Mouse (Mus musculus): Measurements from ENCODE around the gene Ccdc9b.

Ccdc9b gene

DNA sequence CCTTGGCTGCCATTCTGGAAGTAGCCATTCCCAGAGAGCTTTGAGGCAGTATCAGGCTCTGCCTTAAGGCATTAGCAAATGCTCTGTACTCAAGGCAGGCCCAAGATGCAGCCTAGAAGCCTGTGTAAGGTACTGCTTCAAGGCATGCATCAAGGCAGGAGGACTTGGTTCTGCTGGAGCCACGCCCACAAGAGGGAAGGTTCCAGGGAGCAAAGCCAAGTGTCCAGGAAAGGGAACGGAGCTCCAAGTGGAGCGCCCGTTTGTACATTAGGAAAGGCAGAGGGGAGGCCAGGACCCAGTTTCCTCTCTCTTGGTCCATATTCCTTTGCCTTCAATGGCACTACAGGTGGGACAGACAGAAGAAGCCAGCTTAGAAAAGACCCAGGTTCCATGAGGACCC, 54.0 kb downstream of the Ccdc9b start:
- DNase-seq, result no peak

DNA sequence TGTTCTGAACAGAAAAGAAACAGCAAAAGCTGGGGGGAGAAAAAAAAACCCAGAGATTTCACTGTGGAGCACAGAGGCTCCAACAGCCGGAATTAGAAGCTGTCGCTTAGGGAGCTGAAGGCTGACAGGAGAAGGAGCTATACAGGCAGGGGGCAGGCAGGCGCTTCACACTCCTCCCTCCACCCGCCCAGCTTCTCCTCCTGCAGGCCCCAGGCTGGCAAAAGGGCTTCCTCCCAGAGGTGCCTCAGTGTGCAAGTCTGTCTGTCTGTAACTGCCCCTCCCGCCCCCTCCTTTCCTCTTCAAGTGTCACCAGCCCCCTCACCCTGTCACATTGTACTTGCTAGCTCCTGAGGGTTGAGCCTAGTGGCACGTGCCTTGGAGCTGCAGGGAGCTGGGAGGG, 56.0 kb downstream of the Ccdc9b start:
- DNase-seq, result peak; percentile 37

Data from thymus, postnatal 14 days (tissue).